Comparison of ENCODE assay signal across 13 mouse cellular contexts in the genomic region with DNA sequence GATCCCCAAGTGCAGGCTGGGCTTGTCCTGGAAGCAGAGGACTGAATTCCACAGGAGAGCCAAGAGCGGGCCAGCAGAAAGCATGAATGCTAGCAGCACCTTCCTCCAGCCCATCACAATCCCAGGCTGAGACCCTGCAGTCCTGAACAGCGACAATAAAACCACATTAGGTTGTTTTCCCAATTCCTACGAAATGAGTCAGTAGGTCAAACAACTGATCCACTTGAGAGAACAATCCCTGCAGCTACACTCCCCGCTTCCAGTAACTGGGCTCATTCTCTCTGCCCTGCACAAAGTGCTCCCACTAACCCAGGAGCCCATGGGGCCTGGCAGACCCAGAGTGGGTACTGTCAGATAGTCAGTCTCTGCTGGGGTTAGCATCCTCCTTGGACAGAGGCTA.
A peak's percentile ranks its signal among the peaks of the same experiment; 100 is the strongest.
DNase-seq lines count a peak whose midpoint lies in the region; ATAC-seq and TF ChIP-seq lines count a peak whose summit lies in the region.
"Had no signal": no experiment of that assay in that cellular context is flagged by ENCODE, and none has a peak within 500 bp of the region (broad histone marks: within the 10 kb centered on the region; RNA-seq: fewer than 3 reads in every experiment).

No protein-coding gene starts in this region.

- no peak overlapping the region for H3K9ac ChIP-seq in kidney, postnatal 0 days (ENCODE audit: low read depth, low read length)
- H3K9ac ChIP-seq in forebrain, embryonic 11.5 days (ENCODE audit: low read length): no peak overlapping the region
- H3K9ac ChIP-seq: heart, embryonic 12.5 days; liver, embryonic 12.5 days had no signal

- ATAC-seq in kidney, postnatal 0 days (replicated peaks; ENCODE audit: low FRiP score, low read depth): no peak
- ATAC-seq in forebrain, embryonic 11.5 days (replicated peaks; ENCODE audit: low FRiP score): no peak
- ATAC-seq: intestine, embryonic 16.5 days; liver, embryonic 12.5 days had no signal

- no peak overlapping the region for H3K4me2 ChIP-seq in kidney, postnatal 0 days (ENCODE audit: low read length)
- H3K4me2 ChIP-seq in forebrain, embryonic 11.5 days (ENCODE audit: low read depth, low read length, severe bottlenecking): no peak overlapping the region
- H3K4me2 ChIP-seq: heart, embryonic 12.5 days; liver, embryonic 12.5 days had no signal

- no peak overlapping the region for H3K4me3 ChIP-seq in kidney, postnatal 0 days (replicated peaks; ENCODE audit: low read depth, low read length)
- no peak overlapping the region for H3K4me3 ChIP-seq in spleen, adult 2 months (ENCODE audit: extremely low read depth, insufficient read depth, insufficient read length)
- H3K4me3 ChIP-seq in forebrain, embryonic 11.5 days (ENCODE audit: low read depth, low read length): no peak overlapping the region
- H3K4me3 ChIP-seq: heart, embryonic 12.5 days; liver, embryonic 12.5 days had no signal

- H3K36me3 ChIP-seq in kidney, postnatal 0 days (ENCODE audit: insufficient read depth, low read length): no peaks in the 10 kb centered on the region
- peaks cover 46% of the 10 kb centered on the region for H3K36me3 ChIP-seq in spleen, adult 2 months (ENCODE audit: control insufficient read depth, insufficient read depth, low read length)
- H3K36me3 ChIP-seq in forebrain, embryonic 11.5 days (ENCODE audit: control insufficient read depth, insufficient read depth, low read length): no peaks in the 10 kb centered on the region
- H3K36me3 ChIP-seq: heart, embryonic 12.5 days had no signal

- TF ChIP-seq CTCF in kidney, postnatal 0 days (IDR thresholded peaks at IDR 0.05; ENCODE audit: low read depth): no peak
- no peak for TF ChIP-seq CTCF in spleen, adult 2 months (IDR thresholded peaks at IDR 0.05; ENCODE audit: extremely low read depth, insufficient read depth, insufficient read length, insufficient replicate concordance)

- peaks cover 17% of the 10 kb centered on the region for H3K4me1 ChIP-seq in kidney, postnatal 0 days (replicated peaks; ENCODE audit: insufficient read depth, low read length)
- peaks cover 9% of the 10 kb centered on the region; the same call in 1 of the 2 replicates for H3K4me1 ChIP-seq in spleen, adult 2 months (ENCODE audit: control insufficient read depth, insufficient read depth, insufficient read length)
- H3K4me1 ChIP-seq in forebrain, embryonic 11.5 days (replicated peaks; ENCODE audit: control insufficient read depth, insufficient read depth, low read length): peaks cover 17% of the 10 kb centered on the region; the same call in 1 of the 2 replicates

- no peak for TF ChIP-seq POLR2A in spleen, adult 2 months (IDR thresholded peaks at IDR 0.05; ENCODE audit: low read depth, low read length)

- no peaks in the 10 kb centered on the region for H3K27me3 ChIP-seq in kidney, postnatal 0 days (ENCODE audit: insufficient read depth, low read length)
- H3K27me3 ChIP-seq in spleen, adult 2 months (ENCODE audit: control insufficient read depth, insufficient read depth, low read length): no peaks in the 10 kb centered on the region
- H3K27me3 ChIP-seq in forebrain, embryonic 11.5 days (ENCODE audit: control insufficient read depth, insufficient read depth, low read length): no peaks in the 10 kb centered on the region
- H3K27me3 ChIP-seq: heart, embryonic 12.5 days; liver, embryonic 12.5 days had no signal

- H3K27ac ChIP-seq in kidney, postnatal 0 days: 0 out of 2 replicates have a peak overlapping the region, but pooled peaks have one; percentile 15
- peak overlapping the region; percentile 27 for H3K27ac ChIP-seq in spleen, adult 2 months (ENCODE audit: insufficient read depth, low read length)
- H3K27ac ChIP-seq in forebrain, embryonic 11.5 days (ENCODE audit: low read depth, low read length): peak overlapping the region; percentile 37; the same call in 1 of the 2 replicates
- H3K27ac ChIP-seq: liver, embryonic 12.5 days had no signal

- H3K9me3 ChIP-seq in kidney, postnatal 0 days (replicated peaks; ENCODE audit: low read length): no peaks in the 10 kb centered on the region
- H3K9me3 ChIP-seq in forebrain, embryonic 11.5 days (ENCODE audit: control insufficient read depth, low read length): no peaks in the 10 kb centered on the region
- H3K9me3 ChIP-seq: heart, embryonic 12.5 days; liver, embryonic 12.5 days had no signal

- no peak for DNase-seq in kidney, postnatal 0 days (ENCODE audit: low spot score)
- no peak for DNase-seq in kidney, postnatal 10 days
- DNase-seq in spleen, adult 2 months (ENCODE audit: low read depth in 1 of 2, low spot score in 2 of 2): no peak
- DNase-seq in spleen, postnatal 14 days (ENCODE audit: low spot score in 2 of 2): no peak
- DNase-seq in forebrain, embryonic 11.5 days (ENCODE audit: low spot score): no peak
- DNase-seq in natural killer cell, adult 2 months (ENCODE audit: low spot score in 2 of 2): no peak
- no peak for DNase-seq in adrenal gland, postnatal 4 days (ENCODE audit: low spot score in 2 of 2)
- DNase-seq: cerebellum, adult 9-10 months; gastrocnemius, postnatal 14 days; heart, postnatal 4 days had no signal

- 37% methylated on average over 4 of the region's 4 CpGs for WGBS in kidney, postnatal 0 days
- 90% methylated on average over 4 of the region's 4 CpGs for WGBS in spleen, adult 2 months
- 53% methylated on average over 4 of the region's 4 CpGs for WGBS in forebrain, embryonic 11.5 days
